Mouse (Mus musculus) lung, adult 2 months (tissue): ENCODE results near the gene Unc119b.

Experiments
- CTCF ChIP-seq: fragments of 200-500 bp; IDR thresholded peaks from 2 replicates; pipeline ENCODE4 v1.5.1; 2011; ENCODE audit warnings: mild to moderate bottlenecking, low read length, control low read depth; ENCODE audit not compliant: insufficient read depth
- POLR2A ChIP-seq: fragments of 200-500 bp; IDR thresholded peaks from 2 replicates; pipeline ENCODE4 v1.6.1; 2011; ENCODE audit warnings: low read depth, mild to moderate bottlenecking, control low read depth, low read length, borderline replicate concordance; ENCODE audit errors: extremely low read depth

GRCm38 (mm10) chr5:115182925-115183324 is 48.1 kb upstream of the Unc119b start:
- TF ChIP-seq CTCF (no peak), POLR2A (no peak)
